Mouse (Mus musculus) intestine, embryonic 14.5 days (tissue): ENCODE measurements at regions not wholly inside any gene's neighbourhood (a gene's known extent, or its start where the extent isn't known, plus 50 kb on each side); places are given as distances from the start of the nearest gene placed in this dataset.

Source experiments
- ATAC-seq: fragments of 200-750 bp; cut with Nextera tagmentation; replicated peaks from 2 replicates; pipeline ENCODE4 v1.8.0; 2017; ENCODE audit warnings: low read depth, moderate number of reproducible peaks, moderate TSS enrichment, moderate library complexity; ENCODE audit not compliant: low FRiP score, low TSS enrichment
- DNase-seq: peaks from one replicate; pipeline ENCODE4 v3.0.0-alpha.2; 2018; ENCODE audit warnings: low spot score
- H3K27ac ChIP-seq: fragments of 300-500 bp; sonication (generic); 2 replicates; pipeline ENCODE4 v1.5.1; 2014; ENCODE audit warnings: low read depth, mild to moderate bottlenecking, control low read depth
- H3K27me3 ChIP-seq: fragments of 300-500 bp; sonication (generic); replicated peaks from 2 replicates; pipeline ENCODE4 v1.6.1; 2014; ENCODE audit warnings: low read length, control low read depth; ENCODE audit not compliant: control insufficient read depth, insufficient read depth
- H3K36me3 ChIP-seq: fragments of 300-500 bp; sonication (generic); 2 replicates; pipeline ENCODE4 v1.6.1; 2014; ENCODE audit warnings: low read length, control low read depth; ENCODE audit not compliant: control insufficient read depth, insufficient read depth
- H3K4me1 ChIP-seq: fragments of 300-500 bp; sonication (generic); replicated peaks from 2 replicates; pipeline ENCODE4 v1.6.1; 2014; ENCODE audit warnings: low read length, control low read depth, mixed read lengths; ENCODE audit not compliant: control insufficient read depth, insufficient read depth
- H3K4me2 ChIP-seq: fragments of 300-500 bp; sonication (generic); 2 replicates; pipeline ENCODE4 v1.6.1; 2014; ENCODE audit warnings: low read length
- H3K4me3 ChIP-seq: fragments of 300-500 bp; sonication (generic); 2 replicates; pipeline ENCODE4 v1.5.1; 2014; ENCODE audit warnings: low read depth, low read length, control low read depth, mixed read lengths
- H3K9ac ChIP-seq: fragments of 300-500 bp; sonication (generic); 2 replicates; pipeline ENCODE4 v1.6.1; 2014; ENCODE audit warnings: mild to moderate bottlenecking, low read length
- H3K9me3 ChIP-seq: fragments of 300-500 bp; sonication (generic); 2 replicates; pipeline ENCODE4 v1.6.1; 2016; ENCODE audit warnings: low read length, control low read depth; ENCODE audit not compliant: control insufficient read depth
- WGBS: fragments of 180-500 bp; shearing (Covaris S2); extraction: QIAGEN DNeasy Blood & Tissue Kit; methylation state at CpG from one replicate; pipeline ENCODE4 v1.1.7; 2014; 5-methylcytosine and 5-hydroxymethylcytosine counted together

GRCm38 (mm10) chr7:40214395-40214794 is 683.7 kb upstream of the Vstm2b start:
- ATAC-seq (no peak), DNase-seq (no peak)
- Histone ChIP-seq H3K4me2 (no peak overlapping the region), H3K27ac (no peak overlapping the region), H3K9ac (no peak overlapping the region), H3K27me3 (no peaks in the 10 kb centered on the region), H3K4me1 (no peaks in the 10 kb centered on the region), H3K36me3 (no peaks in the 10 kb centered on the region), H3K9me3 (no peaks in the 10 kb centered on the region), H3K4me3 (no peak overlapping the region)
- WGBS = 42% methylated on average over 4 of the region's 4 CpGs

GRCm38 (mm10) chr7:40215271-40215670 is 682.9 kb upstream of the Vstm2b start:
- ATAC-seq = no peak
- WGBS = 81% methylated on average over 2 of the region's 2 CpGs
- no peak for DNase-seq

GRCm38 (mm10) chr7:40220549-40220948 is 677.6 kb upstream of the Vstm2b start:
- Histone ChIP-seq H3K4me1 (no peaks in the 10 kb centered on the region), H3K4me2 (no peak overlapping the region), H3K36me3 (no peaks in the 10 kb centered on the region), H3K27me3 (no peaks in the 10 kb centered on the region), H3K27ac (no peak overlapping the region), H3K9me3 (no peaks in the 10 kb centered on the region), H3K4me3 (no peak overlapping the region), H3K9ac (no peak overlapping the region)
- ATAC-seq (no peak), DNase-seq (no peak)
- 85% methylated on average over 4 of the region's 4 CpGs for WGBS

More at GRCm38 (mm10) chr7:40215271-40215670, 682.9 kb upstream of the Vstm2b start:
- no peaks in the 10 kb centered on the region for H3K9me3 ChIP-seq
- no peak overlapping the region for H3K4me3 ChIP-seq
- no peak overlapping the region for H3K9ac ChIP-seq
- H3K27me3 ChIP-seq = no peaks in the 10 kb centered on the region
- no peak overlapping the region for H3K4me2 ChIP-seq
- H3K4me1 ChIP-seq = no peaks in the 10 kb centered on the region
- no peaks in the 10 kb centered on the region for H3K36me3 ChIP-seq
- no peak overlapping the region for H3K27ac ChIP-seq

GRCm38 (mm10) chr7:40245188-40245587 is 652.9 kb upstream of the Vstm2b start:
- no peak overlapping the region for H3K9ac ChIP-seq
- no peak overlapping the region for H3K4me2 ChIP-seq
- H3K36me3 ChIP-seq = no peaks in the 10 kb centered on the region
- 86% methylated on average over 8 of the region's 8 CpGs for WGBS
- H3K27ac ChIP-seq = no peak overlapping the region
- no peak overlapping the region for H3K4me3 ChIP-seq
- ATAC-seq (no peak), DNase-seq (no peak)
- H3K27me3 ChIP-seq = no peaks in the 10 kb centered on the region
- H3K9me3 ChIP-seq = no peaks in the 10 kb centered on the region
- H3K4me1 ChIP-seq = no peaks in the 10 kb centered on the region

- no peak overlapping the region for H3K4me3 ChIP-seq
- no peaks in the 10 kb centered on the region for H3K27me3 ChIP-seq
- no peaks in the 10 kb centered on the region for H3K9me3 ChIP-seq
- 89% methylated on average over 2 of the region's 2 CpGs for WGBS
- no peak overlapping the region for H3K27ac ChIP-seq
- no peak overlapping the region for H3K9ac ChIP-seq
- no peaks in the 10 kb centered on the region for H3K4me1 ChIP-seq
- no peak for DNase-seq
- no peak overlapping the region for H3K4me2 ChIP-seq
- no peak for ATAC-seq
- no peaks in the 10 kb centered on the region for H3K36me3 ChIP-seq
Measured at GRCm38 (mm10) chr7:40248521-40248920, 649.6 kb upstream of the Vstm2b start.

- H3K4me3 ChIP-seq = no peak overlapping the region
- no peaks in the 10 kb centered on the region for H3K27me3 ChIP-seq
- no peak overlapping the region for H3K4me2 ChIP-seq
- H3K9ac ChIP-seq = no peak overlapping the region
- no peaks in the 10 kb centered on the region for H3K36me3 ChIP-seq
- no peaks in the 10 kb centered on the region for H3K9me3 ChIP-seq
- 67% methylated on average over 2 of the region's 2 CpGs for WGBS
- DNase-seq = no peak
- no peak overlapping the region for H3K27ac ChIP-seq
- no peaks in the 10 kb centered on the region for H3K4me1 ChIP-seq
- ATAC-seq = no peak
Measured at GRCm38 (mm10) chr7:40253486-40253885, 644.6 kb upstream of the Vstm2b start.

GRCm38 (mm10) chr7:40257733-40258376 is 640.3 kb upstream of the Vstm2b start:
- DNase-seq (no peak), ATAC-seq (no peak)
- no peaks in the 10 kb centered on the region for H3K27me3 ChIP-seq
- H3K4me3 ChIP-seq = no peak overlapping the region
- H3K27ac ChIP-seq = no peak overlapping the region
- H3K9ac ChIP-seq = no peak overlapping the region
- WGBS = 63% methylated on average over 1 of the region's 1 CpGs
- no peaks in the 10 kb centered on the region for H3K36me3 ChIP-seq
- H3K9me3 ChIP-seq = no peaks in the 10 kb centered on the region
- no peak overlapping the region for H3K4me2 ChIP-seq
- no peaks in the 10 kb centered on the region for H3K4me1 ChIP-seq

GRCm38 (mm10) chr7:40258377-40258739 is 639.8 kb upstream of the Vstm2b start:
- Histone ChIP-seq H3K27ac (no peak overlapping the region), H3K4me3 (no peak overlapping the region), H3K4me2 (no peak overlapping the region), H3K36me3 (no peaks in the 10 kb centered on the region), H3K27me3 (no peaks in the 10 kb centered on the region), H3K4me1 (no peaks in the 10 kb centered on the region), H3K9ac (no peak overlapping the region), H3K9me3 (no peaks in the 10 kb centered on the region)
- 69% methylated on average over 6 of the region's 6 CpGs for WGBS
- no peak for ATAC-seq
- DNase-seq = no peak

GRCm38 (mm10) chr7:40273459-40274072 is 624.6 kb upstream of the Vstm2b start:
- no peak overlapping the region for H3K4me3 ChIP-seq
- ATAC-seq = 0 out of 2 replicates have a peak, but pooled peaks have one; percentile 50
- WGBS = 10% methylated on average over 2 of the region's 2 CpGs
- no peak overlapping the region for H3K9ac ChIP-seq
- no peak overlapping the region for H3K4me2 ChIP-seq
- H3K27me3 ChIP-seq = no peaks in the 10 kb centered on the region
- no peak overlapping the region for H3K27ac ChIP-seq
- H3K4me1 ChIP-seq = no peaks in the 10 kb centered on the region
- H3K9me3 ChIP-seq = no peaks in the 10 kb centered on the region
- no peaks in the 10 kb centered on the region for H3K36me3 ChIP-seq
- DNase-seq = peak; percentile 69
